Mouse (Mus musculus) layer of hippocampus, postnatal 10 days (tissue): ENCODE results near the gene Trim47. TPM values are rescaled to one million over a fixed set of nuclear protein-coding genes. Genes with fewer than 3 reads are reported as not detected.
"Not testable (repeated sequence)": the region's sequence is repeated elsewhere in the genome, so short reads cannot be mapped to it uniquely, and the experiment has no call there.

Experiments
- DNase-seq, 2 experiments: peaks; one replicate each; pipeline ENCODE4 v3.0.0; 2021; ENCODE audit warnings: low spot score in 2 of 2
- total RNA-seq, 2 experiments: library from RNA; stranded (reverse); gene quantifications; 2 replicates each; pipeline ENCODE4 v1.2.3; 2021

Trim47 gene
- total RNA-seq, 2 experiments from 2014 or later: 6.4 to 7.2 TPM

- peak; percentile 77 to 86 for DNase-seq
Observed at GRCm38 (mm10) chr11:116138468-116139138, 11.6 kb upstream of the Trim47 start, which contains the start of gene Mrpl38. Gene Mrpl38, minus strand, starts transcription at chr11:116138868.

GRCm38 (mm10) chr11:116138096-116138467 is 11.1 kb upstream of the Trim47 start:
- DNase-seq: no peak

- no peak for DNase-seq
Observed at GRCm38 (mm10) chr11:116134171-116134570, 7.2 kb upstream of the Trim47 start.

GRCm38 (mm10) chr11:116133497-116133896 is 6.5 kb upstream of the Trim47 start:
- no peak for DNase-seq

GRCm38 (mm10) chr11:116132366-116133333 is 5.6 kb upstream of the Trim47 start:
- no peak for DNase-seq

GRCm38 (mm10) chr11:116131349-116132170 is 4.5 kb upstream of the Trim47 start:
- no peak for DNase-seq

- DNase-seq: peak; percentile 90 to 92
Observed at GRCm38 (mm10) chr11:116130488-116131205, 3.6 kb upstream of the Trim47 start, which contains the start of gene Trim65. Gene Trim65, minus strand, starts transcription at chr11:116131128.

- DNase-seq: no peak
Observed at GRCm38 (mm10) chr11:116129993-116130487, 3.0 kb upstream of the Trim47 start.

- DNase-seq: no peak
Observed at GRCm38 (mm10) chr11:116129091-116129790, 2.2 kb upstream of the Trim47 start.

- no peak for DNase-seq
Observed at GRCm38 (mm10) chr11:116127986-116128385, 976 bp upstream of the Trim47 start.

GRCm38 (mm10) chr11:116126261-116126660 is 749 bp downstream of the Trim47 start:
- no peak for DNase-seq

GRCm38 (mm10) chr11:116121731-116122245 is 5.2 kb downstream of the Trim47 start:
- DNase-seq: not testable (repeated sequence)

GRCm38 (mm10) chr11:116117819-116118218 is 9.2 kb downstream of the Trim47 start:
- DNase-seq: no peak

GRCm38 (mm10) chr11:116117241-116117640 is 9.8 kb downstream of the Trim47 start:
- DNase-seq: no peak

- DNase-seq: no peak
Observed at GRCm38 (mm10) chr11:116111611-116112203, 15.3 kb downstream of the Trim47 start.

GRCm38 (mm10) chr11:116111067-116111466 is 15.9 kb downstream of the Trim47 start:
- no peak for DNase-seq

GRCm38 (mm10) chr11:116110540-116110939 is 16.5 kb downstream of the Trim47 start:
- DNase-seq: no peak

GRCm38 (mm10) chr11:116110131-116110530 is 16.9 kb downstream of the Trim47 start:
- DNase-seq: peak in 1 of 2 experiments; percentile 59
